Mouse (Mus musculus) liver, embryonic 11.5 days (tissue): ENCODE measurements around the gene Dbx2. TPM values are rescaled to one million over a fixed set of nuclear protein-coding genes. Genes with fewer than 3 reads are reported as not detected.

Experiments
- ATAC-seq: fragments of 200-750 bp; cut with Nextera tagmentation; replicated peaks from 2 replicates; pipeline ENCODE4 v1.8.0; 2017; ENCODE audit warnings: moderate number of reproducible peaks, mild to moderate bottlenecking, moderate TSS enrichment, moderate library complexity; ENCODE audit not compliant: low FRiP score
- DNase-seq: peaks from one replicate; pipeline ENCODE4 v3.0.0-alpha.2; 2017; ENCODE audit warnings: low spot score
- H3K27ac ChIP-seq: fragments of 300-500 bp; sonication (generic); 2 replicates; pipeline ENCODE4 v1.5.1; 2014; ENCODE audit warnings: mild to moderate bottlenecking, low read depth, low read length, control low read depth
- H3K27me3 ChIP-seq: fragments of 300-500 bp; sonication (generic); replicated peaks from 2 replicates; pipeline ENCODE4 v1.6.1; 2014; ENCODE audit warnings: low read length, mixed read lengths; ENCODE audit not compliant: control insufficient read depth, insufficient read depth
- H3K36me3 ChIP-seq: fragments of 300-500 bp; sonication (generic); 2 replicates; pipeline ENCODE4 v1.6.1; 2014; ENCODE audit warnings: mild to moderate bottlenecking, low read length, moderate library complexity, mixed read lengths; ENCODE audit not compliant: control insufficient read depth, insufficient read depth
- H3K4me1 ChIP-seq: fragments of 300-500 bp; sonication (generic); replicated peaks from 2 replicates; pipeline ENCODE4 v1.6.1; 2014; ENCODE audit warnings: low read length, mixed read lengths; ENCODE audit not compliant: control insufficient read depth, insufficient read depth
- H3K4me2 ChIP-seq: fragments of 300-500 bp; sonication (generic); 2 replicates; pipeline ENCODE4 v1.6.1; 2014; ENCODE audit warnings: mild to moderate bottlenecking, control low read depth, moderate library complexity
- H3K4me3 ChIP-seq: fragments of 300-500 bp; sonication (generic); 2 replicates; pipeline ENCODE4 v1.5.1; 2014; ENCODE audit warnings: low read depth, low read length, control low read depth
- H3K9ac ChIP-seq: fragments of 300-500 bp; sonication (generic); 2 replicates; pipeline ENCODE4 v1.6.1; 2014; ENCODE audit warnings: low read depth, low read length, control low read depth
- H3K9me3 ChIP-seq: fragments of 300-500 bp; sonication (generic); 2 replicates; pipeline ENCODE4 v1.6.1; 2016; ENCODE audit warnings: low read length, inconsistent platforms, mixed read lengths; ENCODE audit not compliant: control insufficient read depth
- WGBS: fragments of 180-500 bp; shearing (Covaris S2); extraction: QIAGEN DNeasy Blood & Tissue Kit; methylation state at CpG from one replicate; pipeline ENCODE4 v1.1.7; 2014; 5-methylcytosine and 5-hydroxymethylcytosine counted together
- polyA plus RNA-seq: library from polyadenylated mRNA; unstranded; fragments of >200 nt; fragmentation: Nextera tagmentation; extraction: Ambion mirVana; gene quantifications from 2 replicates; pipeline ENCODE4 v1.2.1, GENCODE M21; 2014

Dbx2 gene
- polyA plus RNA-seq, 1 experiment from 2014 or later = not detected

DNA sequence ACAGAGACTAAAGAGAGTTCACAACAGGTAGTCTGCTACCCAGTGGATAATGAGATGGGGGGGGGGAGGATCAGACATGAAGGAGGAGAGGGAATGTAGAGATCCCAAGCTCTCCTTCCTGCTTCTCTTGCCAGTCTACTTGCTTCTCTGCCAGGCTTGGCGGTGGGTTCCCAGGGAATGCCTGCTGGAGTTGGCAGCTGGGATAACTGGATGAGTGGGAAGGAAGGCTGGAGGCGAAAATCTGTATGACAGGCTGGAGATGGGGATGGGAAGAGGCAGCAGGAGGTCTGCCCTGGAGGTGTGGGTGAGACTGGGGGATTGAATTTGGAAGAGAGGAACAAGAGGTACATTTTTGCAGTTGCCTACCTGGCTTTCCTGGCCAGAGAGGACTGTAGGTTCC, 19.4 kb upstream of the Dbx2 start:
- no peak overlapping the region for H3K4me3 ChIP-seq
- H3K9ac ChIP-seq = no peak overlapping the region
- ATAC-seq = no peak

DNA sequence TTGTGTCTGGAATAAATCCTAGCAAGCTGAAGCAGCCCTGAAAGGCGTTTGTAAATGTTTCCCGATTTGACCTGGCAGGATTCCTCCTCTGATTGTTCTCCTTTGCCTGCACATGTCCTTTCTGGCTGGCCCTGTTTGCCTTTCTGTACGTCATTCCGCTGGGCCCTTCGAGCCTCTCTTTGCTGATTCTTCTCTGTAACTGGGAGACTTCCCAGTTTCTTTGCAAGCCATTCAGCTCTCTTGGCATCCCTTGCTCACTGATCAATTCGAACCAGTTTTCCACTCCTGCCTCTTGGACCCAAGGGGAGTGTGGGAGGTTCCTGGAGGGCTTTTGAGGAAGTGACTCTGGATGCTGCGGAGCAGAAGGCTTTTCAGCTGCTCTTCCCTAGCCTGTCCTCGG, 11.4 kb upstream of the Dbx2 start:
- Histone ChIP-seq H3K27me3 (no peaks in the 10 kb centered on the region), H3K4me2 (no peak overlapping the region), H3K36me3 (no peaks in the 10 kb centered on the region), H3K4me1 (no peaks in the 10 kb centered on the region), H3K27ac (no peak overlapping the region), H3K9me3 (no peaks in the 10 kb centered on the region), H3K9ac (no peak overlapping the region), H3K4me3 (no peak overlapping the region)
- DNase-seq = no peak
- no peak for ATAC-seq
- 44% methylated on average over 8 of the region's 8 CpGs for WGBS

More for the DNA sequence above, 19.4 kb upstream of the Dbx2 start:
- Histone ChIP-seq H3K27me3 (no peaks in the 10 kb centered on the region), H3K9me3 (no peaks in the 10 kb centered on the region), H3K27ac (no peak overlapping the region), H3K36me3 (no peaks in the 10 kb centered on the region), H3K4me2 (no peak overlapping the region), H3K4me1 (no peaks in the 10 kb centered on the region)
- no peak for DNase-seq
- WGBS = 75% methylated on average over 2 of the region's 2 CpGs

DNA sequence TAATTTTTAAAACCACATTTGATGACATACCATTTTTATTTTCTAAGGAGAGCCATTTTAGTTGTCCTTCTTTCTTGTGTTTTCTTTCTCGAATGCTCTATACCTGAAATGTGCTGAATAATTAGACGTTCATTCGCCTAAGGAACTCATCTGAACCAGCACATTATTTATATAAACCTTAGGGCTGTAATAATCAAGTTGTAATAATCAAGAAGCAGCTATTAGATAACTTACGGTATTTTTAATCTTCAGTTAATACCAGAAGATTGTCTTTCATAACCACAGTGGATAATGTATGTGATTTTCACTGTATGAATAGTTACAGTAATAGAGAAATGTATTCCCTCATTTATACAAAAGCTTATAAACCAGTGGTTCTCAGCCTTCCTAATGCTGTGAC, 9.2 kb upstream of the Dbx2 start:
- Histone ChIP-seq H3K9ac (no peak overlapping the region), H3K9me3 (no peaks in the 10 kb centered on the region), H3K4me3 (no peak overlapping the region), H3K27ac (no peak overlapping the region), H3K4me2 (no peak overlapping the region), H3K4me1 (no peaks in the 10 kb centered on the region), H3K36me3 (no peaks in the 10 kb centered on the region), H3K27me3 (no peaks in the 10 kb centered on the region)
- no peak for DNase-seq
- WGBS = 85% methylated on average over 4 of the region's 4 CpGs
- ATAC-seq = no peak

DNA sequence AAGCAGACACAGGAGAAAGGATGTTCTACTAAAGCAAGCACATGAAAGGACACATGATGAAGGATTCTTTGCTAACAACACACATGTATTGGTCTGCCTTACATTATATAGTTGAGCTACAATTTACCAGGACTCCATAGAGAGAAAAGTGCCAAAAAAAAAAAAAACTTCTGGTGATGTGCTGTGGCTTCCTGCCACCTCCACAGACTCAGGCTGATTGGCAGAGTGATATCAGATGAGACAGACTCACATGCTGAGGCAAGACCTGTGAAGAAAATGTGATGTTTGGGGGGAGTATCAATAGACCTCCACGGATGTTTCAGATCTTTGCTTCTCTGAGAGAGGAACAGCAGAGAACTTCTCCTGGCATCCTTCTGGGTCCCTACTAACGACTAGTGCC, 6.0 kb upstream of the Dbx2 start:
- no peak for ATAC-seq

DNA sequence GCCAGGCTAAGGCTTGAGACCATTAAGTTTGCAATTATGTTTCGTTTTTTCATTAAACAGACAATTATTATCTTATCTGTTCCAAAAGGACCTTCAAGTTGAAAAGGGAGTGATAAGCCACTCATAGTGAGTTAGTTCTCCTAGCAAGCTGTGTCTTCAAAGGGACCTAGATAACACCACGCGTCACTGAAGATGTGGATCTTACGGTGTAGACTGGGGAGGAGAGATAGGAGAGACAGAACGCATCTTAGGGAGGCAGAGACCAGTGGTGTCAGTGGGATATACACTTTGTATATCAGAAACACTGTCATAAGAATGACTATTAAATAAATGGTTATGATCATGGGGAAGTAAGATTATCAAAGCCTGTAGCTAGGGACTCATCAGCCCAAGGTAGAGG, 4.6 kb upstream of the Dbx2 start:
- no peak overlapping the region for H3K27ac ChIP-seq
- no peaks in the 10 kb centered on the region for H3K36me3 ChIP-seq
- H3K9me3 ChIP-seq = no peaks in the 10 kb centered on the region
- no peaks in the 10 kb centered on the region; the same call in 1 of the 2 replicates for H3K27me3 ChIP-seq
- H3K4me2 ChIP-seq = no peak overlapping the region
- no peaks in the 10 kb centered on the region for H3K4me1 ChIP-seq
- ATAC-seq (peak; percentile 96), DNase-seq (no peak)
- WGBS = 43% methylated on average over 5 of the region's 5 CpGs
- no peak overlapping the region for H3K9ac ChIP-seq
- H3K4me3 ChIP-seq = no peak overlapping the region

More for the DNA sequence above, 6.0 kb upstream of the Dbx2 start:
- no peak for DNase-seq
- Histone ChIP-seq H3K9ac (no peak overlapping the region), H3K4me1 (no peaks in the 10 kb centered on the region), H3K36me3 (no peaks in the 10 kb centered on the region), H3K9me3 (no peaks in the 10 kb centered on the region), H3K27ac (no peak overlapping the region), H3K27me3 (no peaks in the 10 kb centered on the region), H3K4me3 (no peak overlapping the region), H3K4me2 (no peak overlapping the region)
- WGBS = 66% methylated on average over 2 of the region's 2 CpGs

DNA sequence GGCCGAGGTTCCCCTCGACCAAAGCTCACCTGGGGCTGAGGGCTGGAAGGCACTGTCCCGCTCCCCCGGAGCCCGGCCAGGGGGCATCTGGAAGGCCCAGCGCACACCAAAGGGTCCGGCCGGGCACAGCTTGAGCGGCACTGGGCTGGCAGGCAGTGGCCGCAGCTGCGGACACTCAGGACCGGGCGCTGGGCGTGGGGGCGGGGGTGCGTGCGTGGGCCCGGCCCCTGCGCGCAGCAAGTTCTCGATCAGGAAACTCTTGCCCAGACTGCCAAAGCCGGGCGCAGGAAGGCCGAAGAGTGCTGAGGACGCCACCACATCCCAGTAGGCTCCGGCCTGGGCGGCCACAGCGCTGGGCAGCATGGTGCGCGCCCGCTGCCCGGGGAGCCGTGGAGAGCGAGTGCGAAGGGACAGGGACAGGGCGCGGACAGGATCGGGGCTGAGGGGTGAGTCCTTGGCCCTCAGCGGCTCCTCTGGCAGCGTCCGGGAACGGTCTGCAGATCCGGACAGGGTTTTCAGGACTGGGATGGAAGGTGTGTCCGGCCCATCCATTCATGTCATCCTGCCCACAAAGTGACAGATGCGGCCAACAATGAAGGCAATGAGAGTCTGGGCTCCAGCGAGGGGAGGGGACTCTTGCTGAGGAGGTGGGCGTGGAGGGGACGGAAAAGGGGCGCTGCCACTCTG, 1.4 kb downstream of the Dbx2 start:
- Histone ChIP-seq H3K4me3 (peak overlapping the region; percentile 28), H3K9ac (no peak overlapping the region)
- no peak; the same call in 1 of the 2 replicates for ATAC-seq

DNA sequence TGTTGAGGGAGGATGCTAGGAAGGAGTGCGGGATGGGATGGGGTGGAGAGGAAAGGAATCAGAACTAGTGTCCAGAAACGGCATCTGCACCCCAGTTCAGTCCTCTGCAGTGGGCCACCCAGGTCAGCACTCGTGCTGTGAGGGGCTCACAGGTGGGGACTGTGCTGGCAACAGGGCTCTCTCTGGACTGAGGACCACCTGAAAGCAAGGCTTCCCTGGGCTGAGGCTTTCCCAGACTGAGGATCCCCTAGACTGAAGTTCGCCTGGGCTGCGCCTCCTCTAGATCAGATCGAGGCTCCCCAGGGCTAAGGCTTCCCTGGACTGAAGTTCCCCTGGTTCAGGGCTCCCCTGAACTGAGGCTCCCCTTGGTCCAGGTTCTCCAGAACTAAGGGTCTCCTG, 1.9 kb downstream of the Dbx2 start:
- no peak; the same call in 1 of the 2 replicates for ATAC-seq
- Histone ChIP-seq H3K27me3 (peaks cover 48% of the 10 kb centered on the region), H3K9ac (no peak overlapping the region), H3K4me1 (no peaks in the 10 kb centered on the region), H3K36me3 (no peaks in the 10 kb centered on the region), H3K9me3 (no peaks in the 10 kb centered on the region), H3K27ac (no peak overlapping the region), H3K4me3 (no peak overlapping the region), H3K4me2 (no peak overlapping the region)
- 8% methylated on average over 6 of the region's 6 CpGs for WGBS
- DNase-seq = no peak

More for the DNA sequence above, 1.4 kb downstream of the Dbx2 start:
- H3K4me2 ChIP-seq = peak overlapping the region; percentile 48
- no peaks in the 10 kb centered on the region for H3K4me1 ChIP-seq
- peaks cover 48% of the 10 kb centered on the region for H3K27me3 ChIP-seq
- H3K9me3 ChIP-seq = no peaks in the 10 kb centered on the region
- DNase-seq = no peak
- no peaks in the 10 kb centered on the region for H3K36me3 ChIP-seq
- 4% methylated on average over 49 of the region's 49 CpGs for WGBS
- H3K27ac ChIP-seq = no peak overlapping the region

DNA sequence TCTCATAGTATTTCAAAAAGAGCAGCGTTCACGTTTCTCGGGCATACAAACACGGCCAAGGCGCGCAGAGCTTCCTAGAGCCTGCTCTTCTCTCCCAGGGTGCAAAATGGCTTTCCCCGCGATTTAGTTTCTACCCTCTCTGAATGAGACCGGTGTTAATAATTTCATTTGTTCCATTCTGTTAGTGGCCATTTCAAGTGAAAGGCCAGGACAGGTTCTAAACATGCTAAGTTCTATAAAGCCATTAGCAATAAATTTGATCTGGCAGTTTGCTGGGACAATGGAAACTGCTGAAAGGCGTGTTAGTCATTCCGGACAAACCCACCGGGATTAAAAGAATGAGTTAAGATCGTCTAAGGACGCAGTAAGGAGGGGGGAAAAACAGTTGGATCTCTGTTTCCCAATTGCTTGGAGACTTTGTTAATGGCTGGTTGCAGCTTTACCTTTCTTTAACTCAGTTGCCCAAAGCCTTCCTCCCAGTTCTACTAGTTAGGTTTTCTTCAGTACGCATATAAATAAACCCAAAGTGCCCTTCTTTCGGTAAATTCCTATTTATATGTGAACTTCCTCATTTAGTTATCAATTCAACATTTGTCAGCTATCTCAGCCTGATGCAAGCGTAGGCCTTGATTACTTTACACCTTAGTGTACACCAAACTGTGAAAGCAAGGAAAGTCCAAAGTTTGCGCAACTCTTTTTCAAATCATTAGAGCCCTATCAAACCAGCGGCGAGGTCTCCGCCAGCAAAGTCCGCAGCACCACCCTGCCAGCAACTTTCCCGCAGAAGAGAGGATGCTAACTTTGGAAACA, 2.7 kb downstream of the Dbx2 start:
- Histone ChIP-seq H3K9me3 (no peaks in the 10 kb centered on the region), H3K4me2 (no peak overlapping the region), H3K4me1 (no peaks in the 10 kb centered on the region), H3K27me3 (peaks cover 48% of the 10 kb centered on the region), H3K27ac (no peak overlapping the region), H3K9ac (no peak overlapping the region), H3K4me3 (no peak overlapping the region), H3K36me3 (no peaks in the 10 kb centered on the region)
- DNase-seq (no peak), ATAC-seq (no peak)
- WGBS = 7% methylated on average over 23 of the region's 23 CpGs

DNA sequence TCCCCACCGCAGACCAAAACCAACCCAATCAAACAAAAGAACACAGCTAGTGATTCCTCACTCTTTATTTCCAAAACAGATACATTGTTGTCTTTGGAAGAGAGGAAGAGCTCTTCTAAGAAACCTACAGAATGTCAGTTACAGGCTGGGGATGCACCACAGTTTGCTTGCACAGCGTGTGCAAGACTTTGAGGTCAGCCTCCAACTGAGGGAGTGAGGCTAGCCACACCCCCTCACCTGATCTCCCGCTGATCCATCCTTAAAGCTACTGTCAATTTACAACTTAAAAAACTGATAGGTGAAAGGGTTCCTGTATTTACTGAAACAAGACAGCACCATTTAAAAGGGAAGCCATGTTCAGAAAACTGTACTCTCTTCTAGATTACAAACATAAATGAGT, 3.9 kb downstream of the Dbx2 start:
- Histone ChIP-seq H3K9me3 (no peaks in the 10 kb centered on the region), H3K9ac (no peak overlapping the region), H3K36me3 (no peaks in the 10 kb centered on the region), H3K4me1 (no peaks in the 10 kb centered on the region), H3K4me2 (no peak overlapping the region), H3K27ac (no peak overlapping the region), H3K4me3 (no peak overlapping the region), H3K27me3 (peaks cover 48% of the 10 kb centered on the region)
- ATAC-seq (no peak), DNase-seq (no peak)
- WGBS = 7% methylated on average over 3 of the region's 3 CpGs
